Mouse (Mus musculus) limb, embryonic 10.5 days (tissue): ENCODE results near the gene Fam49a. TPM values are rescaled to one million over a fixed set of nuclear protein-coding genes. Genes with fewer than 3 reads are reported as not detected.
"Not testable (repeated sequence)": the region's sequence is repeated elsewhere in the genome, so short reads cannot be mapped to it uniquely, and the experiment has no call there.

Experiments used
- DNase-seq: peaks from one replicate; pipeline ENCODE4 v3.0.0-alpha.2; 2017; ENCODE audit warnings: low spot score
- H3K27ac ChIP-seq: fragments of 300-500 bp; sonication (generic); 2 replicates; pipeline ENCODE4 v1.5.1; 2016; ENCODE audit warnings: mild to moderate bottlenecking
- H3K27me3 ChIP-seq: fragments of 300-500 bp; sonication (generic); 2 replicates; pipeline ENCODE4 v1.6.1; 2016; ENCODE audit warnings: low read depth, mild to moderate bottlenecking; ENCODE audit not compliant: poor library complexity, severe bottlenecking
- H3K36me3 ChIP-seq: fragments of 300-500 bp; sonication (generic); 2 replicates; pipeline ENCODE4 v1.6.1; 2016; ENCODE audit warnings: mild to moderate bottlenecking, moderate library complexity
- H3K4me1 ChIP-seq: fragments of 300-500 bp; sonication (generic); 2 replicates; pipeline ENCODE4 v1.6.1; 2016
- H3K4me3 ChIP-seq: fragments of 300-500 bp; sonication (generic); 2 replicates; pipeline ENCODE4 v1.5.1; 2016; ENCODE audit warnings: mild to moderate bottlenecking, moderate library complexity
- H3K9me3 ChIP-seq: fragments of 300-500 bp; sonication (generic); replicated peaks from 2 replicates; pipeline ENCODE4 v1.6.1; 2016; ENCODE audit warnings: mild to moderate bottlenecking
- WGBS: fragments of 180-500 bp; shearing (Covaris S2); methylation state at CpG from one replicate; pipeline ENCODE4 v1.1.7; 2016; 5-methylcytosine and 5-hydroxymethylcytosine counted together
- polyA plus RNA-seq: library from polyadenylated mRNA; unstranded; fragments of >200 nt; fragmentation: Nextera tagmentation; extraction: Ambion mirVana; gene quantifications from 2 replicates; pipeline ENCODE4 v1.2.1, GENCODE M21; 2016

Gene Fam49a
- polyA plus RNA-seq, 1 experiment from 2014 or later, result 6.5 TPM

- H3K27me3 ChIP-seq, result no peaks in the 10 kb centered on the region
- DNase-seq, result no peak
- no peaks in the 10 kb centered on the region for H3K4me1 ChIP-seq
- H3K9me3 ChIP-seq, result no peaks in the 10 kb centered on the region
- no peak overlapping the region for H3K4me3 ChIP-seq
- 82% methylated on average over 3 of the region's 3 CpGs for WGBS
- no peaks in the 10 kb centered on the region for H3K36me3 ChIP-seq
- no peak overlapping the region for H3K27ac ChIP-seq
Observed at GRCm38 (mm10) chr12:12243148-12243547, 18.8 kb upstream of the Fam49a start.

GRCm38 (mm10) chr12:12247023-12247422 is 14.9 kb upstream of the Fam49a start:
- not testable (repeated sequence) for H3K4me3 ChIP-seq, H3K27ac ChIP-seq, H3K27me3 ChIP-seq, H3K36me3 ChIP-seq, H3K4me1 ChIP-seq, DNase-seq, H3K9me3 ChIP-seq
- 96% methylated on average over 4 of the region's 4 CpGs for WGBS

DNA sequence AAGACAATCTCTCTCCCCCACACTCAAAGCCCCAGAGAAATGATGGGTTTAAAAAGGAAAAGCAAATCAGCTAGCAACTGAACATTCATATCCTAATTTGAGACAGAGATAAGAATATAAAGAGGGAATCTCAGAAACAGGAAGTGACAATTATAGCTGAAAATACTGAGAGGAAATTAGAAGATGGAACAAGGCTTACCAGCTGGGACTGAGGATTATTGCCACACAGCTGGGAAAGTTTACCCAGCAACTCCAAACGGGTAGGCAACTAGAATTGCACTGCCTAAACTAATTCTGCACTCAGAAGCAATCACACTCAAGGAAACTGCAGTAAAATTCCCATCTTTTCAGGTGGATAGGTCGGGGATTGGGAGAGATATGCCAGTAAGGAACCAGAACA is 12.4 kb upstream of the Fam49a start:
- no peak for DNase-seq
- Histone ChIP-seq H3K36me3 (no peaks in the 10 kb centered on the region), H3K27me3 (no peaks in the 10 kb centered on the region), H3K27ac (no peak overlapping the region), H3K4me3 (no peak overlapping the region), H3K9me3 (no peaks in the 10 kb centered on the region), H3K4me1 (no peaks in the 10 kb centered on the region)
- 49% methylated on average over 2 of the region's 2 CpGs for WGBS

DNA sequence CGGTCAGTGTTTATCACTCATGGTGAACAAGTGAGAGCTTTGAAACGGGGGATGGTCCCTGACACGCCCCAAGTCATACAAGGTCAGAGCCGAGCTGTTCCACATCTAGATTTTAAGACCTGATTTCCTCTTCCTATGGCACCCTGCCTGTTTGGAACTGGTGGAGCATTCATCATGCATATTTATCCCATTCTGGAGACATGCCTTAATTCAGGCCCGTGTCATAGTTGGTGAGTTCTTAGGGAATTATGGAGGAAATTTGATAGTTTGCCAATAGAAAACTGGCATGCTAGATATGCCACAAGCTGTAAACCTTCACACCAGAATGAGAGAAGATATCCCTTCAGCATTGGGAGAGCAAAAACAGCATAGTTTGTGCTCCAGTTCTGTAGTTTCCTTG is 8.4 kb upstream of the Fam49a start:
- Histone ChIP-seq H3K27ac (no peak overlapping the region), H3K4me3 (no peak overlapping the region), H3K4me1 (no peaks in the 10 kb centered on the region), H3K27me3 (no peaks in the 10 kb centered on the region), H3K9me3 (no peaks in the 10 kb centered on the region), H3K36me3 (no peaks in the 10 kb centered on the region)
- 62% methylated on average over 5 of the region's 5 CpGs for WGBS
- DNase-seq, result no peak

- Histone ChIP-seq H3K4me3 (no peak overlapping the region), H3K27me3 (no peaks in the 10 kb centered on the region), H3K4me1 (no peaks in the 10 kb centered on the region), H3K36me3 (no peaks in the 10 kb centered on the region), H3K9me3 (no peaks in the 10 kb centered on the region), H3K27ac (no peak overlapping the region)
- no peak for DNase-seq
- WGBS, result 83% methylated on average over 4 of the region's 4 CpGs
Observed at GRCm38 (mm10) chr12:12254139-12254538, 7.8 kb upstream of the Fam49a start.

DNA sequence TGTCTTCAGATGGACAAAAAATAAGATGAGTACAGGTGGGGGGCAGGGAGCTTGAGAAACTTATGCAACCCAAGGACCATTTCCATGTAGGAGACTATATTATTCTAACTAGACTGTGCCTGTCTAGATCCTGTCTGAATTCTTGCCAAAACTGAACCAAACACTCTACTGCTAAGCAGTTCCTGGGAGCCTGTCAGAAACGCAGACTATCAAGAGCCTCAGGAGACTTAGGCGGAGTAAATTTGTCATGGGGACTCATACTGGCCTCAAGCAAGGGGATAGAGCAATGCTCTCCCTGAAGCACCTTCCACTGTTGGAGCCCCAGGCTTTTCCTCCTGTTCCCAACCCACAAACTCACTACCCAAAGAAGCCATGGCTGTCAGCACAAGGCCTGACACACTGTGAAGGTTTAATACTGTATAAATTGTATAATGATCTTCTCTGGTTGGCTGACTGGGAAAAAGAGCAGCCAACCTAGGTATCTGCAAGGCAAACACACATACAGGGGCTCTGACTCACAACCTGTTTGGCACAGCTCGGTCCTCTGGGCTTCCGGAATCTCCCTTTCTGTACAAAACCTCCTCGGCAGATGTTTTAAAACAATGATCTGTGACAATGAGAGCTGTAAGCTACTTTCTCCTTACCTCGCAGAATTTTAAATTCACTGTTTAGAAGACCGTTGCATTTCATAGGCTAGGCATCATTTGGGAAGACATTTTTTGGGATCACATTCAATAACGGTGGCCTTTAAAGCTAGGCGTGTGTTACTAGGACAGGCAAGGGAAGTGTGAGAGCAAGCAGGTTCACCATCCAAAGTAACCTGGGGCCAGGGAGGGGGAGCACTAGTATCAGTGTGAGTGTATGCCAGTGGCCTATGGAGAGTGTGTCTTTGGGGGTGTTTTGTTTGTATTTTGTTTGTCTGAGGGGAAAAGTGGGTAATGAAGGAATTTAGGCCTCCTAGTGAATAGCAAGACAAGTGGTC is 669 bp upstream of the Fam49a start:
- Histone ChIP-seq H3K4me3 (peak overlapping the region; percentile 71), H3K36me3 (no peaks in the 10 kb centered on the region), H3K9me3 (no peaks in the 10 kb centered on the region), H3K27ac (no peak overlapping the region), H3K27me3 (peaks cover 13% of the 10 kb centered on the region), H3K4me1 (peaks cover 26% of the 10 kb centered on the region)
- 73% methylated on average over 9 of the region's 9 CpGs for WGBS
- DNase-seq, result no peak

DNA sequence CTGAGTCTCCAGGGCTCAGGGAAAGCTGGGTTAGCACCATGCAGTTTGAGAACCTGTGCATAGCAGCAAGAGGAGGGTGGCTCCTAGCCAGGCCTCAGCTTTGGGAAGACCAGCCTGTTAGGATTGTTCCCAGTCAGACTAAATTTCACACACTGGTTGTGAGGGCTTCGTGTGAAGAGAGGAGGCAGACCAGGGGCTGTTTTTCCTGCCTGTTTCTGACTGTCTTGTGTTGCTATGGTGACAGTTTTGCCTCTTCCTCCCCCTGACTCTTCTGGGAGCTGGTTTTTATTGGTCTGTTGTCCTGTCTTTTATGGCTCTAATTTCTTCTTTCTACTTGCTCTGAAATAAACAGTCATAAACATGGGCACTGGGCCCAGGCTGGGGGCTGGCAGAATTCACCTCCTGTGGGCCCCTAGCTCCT is 1.4 kb downstream of the Fam49a start:
- Histone ChIP-seq H3K27ac (no peak overlapping the region), H3K9me3 (no peaks in the 10 kb centered on the region), H3K4me1 (peaks cover 26% of the 10 kb centered on the region), H3K27me3 (peaks cover 13% of the 10 kb centered on the region), H3K36me3 (no peaks in the 10 kb centered on the region), H3K4me3 (no peak overlapping the region)
- DNase-seq, result no peak
- WGBS, result 0% methylated on average over 1 of the region's 1 CpGs

DNA sequence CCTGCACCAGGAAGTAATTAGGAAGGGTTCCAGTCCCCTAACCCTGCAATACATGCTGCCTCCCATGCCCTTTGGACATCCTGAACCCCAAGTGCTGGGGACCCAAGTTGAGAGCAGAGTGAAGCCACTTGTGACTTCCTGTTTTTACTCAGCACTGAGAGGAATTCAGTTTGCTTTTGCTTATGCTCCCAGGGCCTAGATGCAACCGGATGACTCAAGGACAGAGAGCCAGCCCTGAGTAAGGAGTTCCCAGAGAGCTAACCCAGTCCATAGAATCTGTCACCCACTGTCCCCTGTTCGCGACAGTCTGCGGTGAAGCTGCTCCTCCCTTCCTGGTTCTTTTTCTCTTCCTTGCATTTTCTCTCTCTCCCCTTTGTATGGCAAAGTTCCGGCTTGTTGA is 2.2 kb downstream of the Fam49a start:
- DNase-seq, result no peak
- Histone ChIP-seq H3K9me3 (no peaks in the 10 kb centered on the region), H3K27me3 (peaks cover 13% of the 10 kb centered on the region), H3K4me1 (peaks cover 26% of the 10 kb centered on the region), H3K36me3 (no peaks in the 10 kb centered on the region), H3K27ac (no peak overlapping the region), H3K4me3 (no peak overlapping the region)
- WGBS, result 78% methylated on average over 5 of the region's 5 CpGs

GRCm38 (mm10) chr12:12266552-12266951 is 4.6 kb downstream of the Fam49a start:
- Histone ChIP-seq H3K27ac (no peak overlapping the region), H3K36me3 (no peaks in the 10 kb centered on the region), H3K27me3 (peaks cover 13% of the 10 kb centered on the region), H3K4me1 (peaks cover 25% of the 10 kb centered on the region), H3K9me3 (no peaks in the 10 kb centered on the region), H3K4me3 (no peak overlapping the region)
- WGBS, result 48% methylated on average over 1 of the region's 1 CpGs
- no peak for DNase-seq

DNA sequence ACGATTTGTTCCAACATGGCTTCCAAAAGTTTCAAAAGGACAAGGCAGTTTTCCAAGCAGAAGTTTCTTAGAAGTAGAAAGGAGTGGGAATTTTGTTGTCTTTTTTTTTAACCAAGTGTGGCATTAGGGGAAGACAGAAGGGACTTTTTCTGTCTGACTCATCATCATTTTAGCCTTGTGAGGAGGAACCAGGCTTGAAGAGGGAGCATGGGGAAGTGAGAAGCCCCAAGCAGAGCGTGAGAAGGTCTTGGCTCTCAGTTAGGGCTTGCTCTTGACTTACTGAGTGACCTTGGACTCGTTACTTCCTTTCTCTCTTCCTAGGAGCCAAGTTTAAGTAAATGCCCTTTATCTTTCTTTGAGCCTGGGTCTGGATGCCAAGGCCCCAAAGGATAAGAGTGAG is 8.6 kb downstream of the Fam49a start:
- WGBS, result 87% methylated on average over 3 of the region's 3 CpGs
- no peaks in the 10 kb centered on the region for H3K36me3 ChIP-seq
- H3K27me3 ChIP-seq, result no peaks in the 10 kb centered on the region
- no peak overlapping the region for H3K4me3 ChIP-seq
- peaks cover 6% of the 10 kb centered on the region for H3K4me1 ChIP-seq
- DNase-seq, result no peak
- H3K27ac ChIP-seq, result no peak overlapping the region
- H3K9me3 ChIP-seq, result no peaks in the 10 kb centered on the region

DNA sequence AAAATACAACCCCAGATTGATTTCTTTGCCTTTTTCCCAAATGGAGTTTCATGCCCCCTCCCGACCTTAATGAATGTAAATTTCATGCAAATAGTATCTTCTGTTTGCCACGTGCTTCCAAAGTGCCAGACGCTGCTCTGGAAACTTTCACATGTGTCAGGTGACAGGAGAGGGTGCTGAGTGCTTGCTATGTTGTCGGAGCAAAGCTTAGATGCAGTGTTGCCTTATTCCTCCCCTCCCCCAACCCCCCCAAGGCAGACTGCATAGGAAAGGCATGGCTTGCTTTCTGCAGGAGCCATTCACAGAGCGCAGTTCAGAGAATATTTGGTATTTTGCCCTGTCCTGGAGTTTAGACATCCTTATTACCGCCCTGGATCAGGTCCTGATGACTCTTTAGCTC is 12.2 kb downstream of the Fam49a start:
- DNase-seq, result no peak
- 12% methylated on average over 6 of the region's 6 CpGs for WGBS
- Histone ChIP-seq H3K4me3 (no peak overlapping the region), H3K27me3 (no peaks in the 10 kb centered on the region), H3K9me3 (no peaks in the 10 kb centered on the region), H3K36me3 (no peaks in the 10 kb centered on the region), H3K4me1 (peaks cover 9% of the 10 kb centered on the region), H3K27ac (no peak overlapping the region)

GRCm38 (mm10) chr12:12275124-12275779 is 13.3 kb downstream of the Fam49a start:
- 85% methylated on average over 4 of the region's 4 CpGs for WGBS
- Histone ChIP-seq H3K9me3 (no peaks in the 10 kb centered on the region), H3K27ac (no peak overlapping the region), H3K27me3 (no peaks in the 10 kb centered on the region), H3K4me3 (no peak overlapping the region), H3K4me1 (peaks cover 9% of the 10 kb centered on the region), H3K36me3 (no peaks in the 10 kb centered on the region)
- DNase-seq, result no peak

- H3K27ac ChIP-seq, result no peak overlapping the region
- H3K4me1 ChIP-seq, result peaks cover 9% of the 10 kb centered on the region
Observed at GRCm38 (mm10) chr12:12277741-12278463, 16.0 kb downstream of the Fam49a start.

More at GRCm38 (mm10) chr12:12277741-12278463, 16.0 kb downstream of the Fam49a start:
- WGBS, result 61% methylated on average over 4 of the region's 4 CpGs
- Histone ChIP-seq H3K36me3 (no peaks in the 10 kb centered on the region), H3K9me3 (no peaks in the 10 kb centered on the region), H3K4me3 (no peak overlapping the region), H3K27me3 (no peaks in the 10 kb centered on the region)
- no peak for DNase-seq
